Mouse (Mus musculus) splenic B cell, adult 2 months (primary cell): Measurements from ENCODE around the gene Syngap1.

Experiments
- DNase-seq: peaks from one replicate; pipeline ENCODE4 v3.0.0-alpha.2; 2011; ENCODE audit warnings: low read depth, low spot score
- H3K27me3 ChIP-seq: 2 replicates; pipeline ENCODE4 v1.6.1; 2012; ENCODE audit warnings: mild to moderate bottlenecking, low read length, moderate library complexity, mixed read lengths; ENCODE audit not compliant: control insufficient read depth, poor library complexity, insufficient read depth, severe bottlenecking
- H3K36me3 ChIP-seq: 2 replicates; pipeline ENCODE4 v1.6.1; 2012; ENCODE audit warnings: mild to moderate bottlenecking, low read length, moderate library complexity, mixed read lengths; ENCODE audit not compliant: control insufficient read depth, poor library complexity, insufficient read depth, severe bottlenecking

Gene Syngap1

DNA sequence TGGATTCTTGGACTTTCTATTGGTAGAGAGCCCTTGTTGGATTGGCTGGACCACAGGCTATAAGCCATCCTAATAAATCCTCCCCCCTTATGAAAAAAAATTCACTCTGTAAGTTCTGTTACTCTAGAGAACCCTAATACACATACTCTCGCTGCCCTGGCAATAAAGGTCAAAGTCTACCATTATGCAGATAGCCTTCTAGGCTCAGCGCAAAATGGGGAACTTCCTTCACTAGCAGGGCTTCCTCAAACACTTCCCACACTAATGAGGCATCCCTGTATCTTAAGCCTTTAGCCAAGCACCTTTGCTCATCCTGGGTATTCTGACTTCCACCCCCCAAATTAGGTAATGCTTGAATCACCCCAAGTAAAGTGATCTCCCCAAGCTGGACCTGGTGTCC, 67.2 kb downstream of the Syngap1 start:
- DNase-seq = peak; percentile 26
- H3K36me3 ChIP-seq = no peaks in the 10 kb centered on the region
- H3K27me3 ChIP-seq = no peaks in the 10 kb centered on the region

- Histone ChIP-seq H3K36me3 (no peaks in the 10 kb centered on the region), H3K27me3 (no peaks in the 10 kb centered on the region)
- no peak for DNase-seq
These were observed 70.1 kb downstream of the Syngap1 start for GRCm38 (mm10) chr17:27011167-27011566.

GRCm38 (mm10) chr17:27011998-27012672, 71.1 kb downstream of the Syngap1 start:
- H3K36me3 ChIP-seq = no peaks in the 10 kb centered on the region
- H3K27me3 ChIP-seq = no peaks in the 10 kb centered on the region
- peak; percentile 83 for DNase-seq

- Histone ChIP-seq H3K36me3 (no peaks in the 10 kb centered on the region), H3K27me3 (no peaks in the 10 kb centered on the region)
- no peak for DNase-seq
These were observed 71.9 kb downstream of the Syngap1 start for GRCm38 (mm10) chr17:27012909-27013308.

- Histone ChIP-seq H3K27me3 (no peaks in the 10 kb centered on the region), H3K36me3 (peaks cover 8% of the 10 kb centered on the region; the same call in 1 of the 2 replicates)
- peak; percentile 93 for DNase-seq
These were observed 76.8 kb downstream of the Syngap1 start for GRCm38 (mm10) chr17:27017564-27018499.

- Histone ChIP-seq H3K36me3 (peaks cover 10% of the 10 kb centered on the region), H3K27me3 (no peaks in the 10 kb centered on the region)
- no peak for DNase-seq
These were observed 77.6 kb downstream of the Syngap1 start for GRCm38 (mm10) chr17:27018555-27019196.

- H3K36me3 ChIP-seq = peaks cover 10% of the 10 kb centered on the region
- H3K27me3 ChIP-seq = no peaks in the 10 kb centered on the region
- DNase-seq = no peak
These were observed 80.0 kb downstream of the Syngap1 start for GRCm38 (mm10) chr17:27021076-27021475.

DNA sequence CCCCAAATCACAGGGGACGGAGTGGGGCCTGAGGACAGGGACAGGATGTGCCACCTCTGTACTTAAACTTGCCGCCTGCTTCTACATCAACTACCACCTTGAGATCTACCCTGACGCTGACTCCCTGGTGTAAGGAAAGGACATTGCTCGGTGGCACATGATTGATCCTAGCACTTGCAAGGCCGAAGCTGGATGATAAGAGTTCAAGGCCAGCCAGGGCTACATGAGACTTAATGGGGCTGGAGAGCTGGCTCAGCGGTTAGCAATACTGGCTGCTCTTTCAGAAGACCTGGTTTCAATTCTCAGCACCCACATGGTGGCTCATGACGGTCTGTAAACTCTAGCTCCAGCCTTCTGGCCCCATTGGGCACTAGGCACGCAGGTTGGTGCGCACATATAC, 80.7 kb downstream of the Syngap1 start:
- Histone ChIP-seq H3K27me3 (no peaks in the 10 kb centered on the region), H3K36me3 (peaks cover 10% of the 10 kb centered on the region)
- DNase-seq = no peak
